Mouse (Mus musculus) CD4-positive, CD25-positive, alpha-beta regulatory T cell, adult 4 months (primary cell): ENCODE data around the gene Lrmda. TPM values are rescaled to one million over a fixed set of nuclear protein-coding genes. Genes with fewer than 3 reads are reported as not detected.

ENCODE experiments used
- ATAC-seq: one replicate; pipeline ENCODE4 v1.8.0; 2017
- polyA plus RNA-seq, 2 experiments: library from polyadenylated mRNA; unstranded; fragments of 100-300 nt; shearing (Covaris generic); gene quantifications; one replicate each; pipeline ENCODE4 v1.2.1; 2017

The Lrmda gene
- polyA plus RNA-seq, 2 experiments from 2014 or later = not detected

DNA sequence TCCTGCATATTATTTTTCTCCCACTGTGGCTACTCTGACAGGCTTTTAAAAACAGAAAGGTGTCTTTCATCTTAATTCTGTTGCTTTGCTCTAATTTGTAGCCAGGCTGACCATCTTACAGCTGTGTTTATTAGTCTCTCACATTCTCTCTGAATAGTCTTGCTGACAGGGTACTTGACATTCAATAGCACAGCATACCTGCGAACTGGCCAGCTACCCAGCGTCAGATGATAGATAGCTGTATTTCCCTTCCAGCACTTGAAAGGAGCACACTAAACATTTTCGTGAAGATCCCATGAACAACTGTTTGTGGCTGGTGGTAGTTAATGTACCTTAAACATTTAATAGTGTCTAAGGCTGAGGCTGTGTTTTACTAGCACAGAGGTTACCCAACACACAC is 646.9 kb downstream of the Lrmda start:
- no peak for ATAC-seq

DNA sequence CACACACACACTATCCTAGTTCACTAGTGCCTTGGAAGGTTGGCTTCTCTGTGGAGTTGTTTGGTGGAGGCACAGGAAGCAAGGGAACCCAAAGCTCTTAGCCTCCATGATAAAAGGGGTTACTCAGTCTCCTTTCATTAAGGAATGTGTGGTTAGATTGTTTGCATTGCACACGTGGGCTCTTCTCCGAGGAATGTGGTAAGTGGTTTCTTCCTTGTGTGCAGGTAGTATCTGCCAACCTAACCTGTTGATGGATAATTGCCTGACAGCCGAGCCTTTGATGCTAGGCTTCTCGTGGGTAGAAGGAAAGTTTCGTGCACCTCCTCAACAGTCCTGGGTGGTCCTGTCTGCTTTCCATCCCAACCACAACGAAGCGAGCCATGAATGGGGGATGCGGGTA is 648.8 kb downstream of the Lrmda start:
- no peak for ATAC-seq

DNA sequence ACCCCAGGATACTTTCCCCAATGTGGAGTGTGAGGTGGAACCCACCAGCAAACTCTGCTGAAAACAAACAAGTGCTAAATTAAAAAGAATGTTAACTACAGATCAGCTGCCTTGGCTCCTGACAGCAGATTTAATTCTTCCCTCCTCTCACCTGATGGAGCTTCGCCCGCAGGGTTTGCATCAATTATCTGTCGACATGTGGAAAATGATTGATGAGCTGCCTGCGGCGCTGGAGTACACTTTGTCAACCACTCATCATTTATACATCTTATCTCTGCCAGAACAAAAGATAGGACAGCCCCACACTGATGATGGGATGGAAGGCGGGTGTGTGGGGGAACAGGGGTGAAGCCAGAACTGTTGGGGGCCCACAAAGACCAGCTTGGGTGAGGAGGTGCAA is 649.2 kb downstream of the Lrmda start:
- ATAC-seq = no peak

DNA sequence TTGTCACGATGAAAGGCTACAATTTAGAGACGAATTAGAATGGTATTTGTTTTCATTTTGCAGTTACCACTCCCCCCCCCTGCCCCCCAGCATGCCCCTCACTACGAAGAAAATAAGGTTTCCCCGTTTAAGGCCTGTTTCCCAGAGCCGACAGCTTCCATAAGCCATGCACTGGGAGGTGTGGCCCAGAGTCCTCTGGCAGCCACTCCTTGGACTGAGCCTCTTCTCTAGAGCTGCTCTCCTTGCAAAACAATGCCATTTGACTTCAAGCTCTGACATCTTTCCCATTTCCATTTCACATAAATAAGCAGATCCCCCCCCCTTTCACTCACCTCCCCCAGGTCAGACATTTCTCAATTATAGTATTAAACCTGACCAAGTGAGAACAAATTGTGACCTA is 654.1 kb downstream of the Lrmda start:
- no peak for ATAC-seq

DNA sequence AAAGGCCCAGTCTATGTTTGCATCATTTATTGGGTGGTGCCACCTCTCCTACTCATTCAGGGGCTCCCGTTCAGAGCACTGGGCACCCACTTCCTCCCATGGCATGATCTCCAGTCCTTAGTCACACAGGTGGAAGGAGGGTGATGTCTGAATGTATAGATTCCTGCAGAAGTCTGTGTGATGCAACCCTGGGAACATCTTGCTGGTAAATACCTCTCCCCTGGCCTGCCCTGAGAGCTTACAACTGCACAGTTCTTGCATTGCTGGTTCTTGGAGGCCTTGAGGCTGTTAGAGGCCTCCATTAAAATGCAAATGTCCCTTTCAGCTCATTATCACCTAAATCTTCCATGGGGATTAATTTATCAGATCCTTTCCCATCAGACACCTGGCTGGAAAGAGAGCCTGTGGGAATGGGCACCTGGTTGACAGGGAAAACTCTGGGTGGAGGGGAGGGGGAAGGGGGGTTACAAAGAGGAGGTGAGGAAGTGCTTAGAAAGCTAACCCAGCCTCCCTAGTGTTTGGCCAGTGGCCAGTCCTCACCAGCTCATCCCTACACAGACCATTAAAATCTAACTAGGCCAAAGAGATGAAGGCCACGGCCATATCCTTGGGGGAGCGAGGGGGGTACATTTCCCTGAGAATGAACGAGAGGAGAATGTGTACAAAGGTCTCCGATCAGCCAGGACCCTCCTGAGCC is 659.6 kb downstream of the Lrmda start:
- ATAC-seq = no peak

DNA sequence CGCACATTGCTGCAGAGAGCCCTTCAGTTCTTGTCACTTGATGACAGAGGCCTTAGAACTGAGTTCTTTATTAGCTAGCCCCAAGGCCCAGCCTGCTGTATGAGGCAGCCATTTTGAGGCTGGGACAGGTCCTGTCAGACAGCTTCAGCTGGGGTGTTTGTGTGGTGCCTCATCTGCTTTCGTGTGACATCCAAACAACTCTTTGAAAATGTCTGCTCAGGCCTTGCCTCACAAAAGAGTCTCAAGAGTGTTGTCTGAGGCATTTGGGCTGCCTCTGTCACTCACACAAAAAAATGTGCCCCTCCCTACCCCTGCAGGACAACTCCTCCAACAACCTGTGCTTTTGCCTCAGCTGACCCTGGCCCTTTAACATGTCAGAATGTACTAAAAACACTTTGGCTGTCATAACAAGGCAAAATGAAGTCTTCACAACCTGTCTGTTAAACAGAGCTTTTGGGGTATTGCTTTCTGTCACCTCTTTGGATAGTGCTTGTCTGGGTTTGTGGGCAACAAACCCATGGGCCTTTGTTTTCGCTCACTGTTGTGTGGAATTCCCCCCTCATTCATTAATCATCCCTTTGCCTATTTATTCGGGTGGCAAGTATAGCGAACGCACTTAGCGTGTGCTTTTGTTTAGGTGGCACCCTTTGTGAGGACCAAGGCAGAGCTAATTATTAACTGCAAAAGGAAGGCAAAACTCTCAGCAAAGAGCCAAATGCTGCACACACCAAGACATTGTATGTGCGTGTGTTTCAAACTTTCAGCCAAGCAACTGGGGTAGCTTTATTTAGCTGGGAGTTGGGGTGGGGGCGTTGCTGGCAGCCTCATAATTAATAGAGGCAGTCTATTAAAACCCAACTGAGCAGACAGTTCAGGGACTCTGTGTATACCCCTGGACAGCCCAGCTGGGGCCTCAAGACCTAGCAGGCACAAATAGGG is 660.5 kb downstream of the Lrmda start:
- ATAC-seq = no peak

DNA sequence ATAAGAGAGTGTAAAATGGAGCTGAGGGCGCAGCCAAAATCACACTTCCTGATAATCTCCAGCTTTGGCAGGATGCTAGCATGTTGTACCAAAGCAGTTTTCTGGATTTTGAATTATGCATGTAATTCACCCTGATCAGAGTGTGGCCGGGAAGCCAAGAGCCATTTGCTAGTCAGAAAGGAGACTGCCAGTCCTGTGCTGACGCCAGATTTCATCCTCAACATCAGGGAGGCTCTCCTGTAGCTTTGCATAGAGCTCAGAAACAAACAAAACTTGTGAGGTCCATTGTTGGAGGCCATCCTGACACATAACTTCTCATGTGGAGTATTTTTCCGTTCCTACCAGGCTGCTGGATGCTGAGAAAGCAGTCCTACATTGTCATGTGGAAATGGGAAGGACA is 667.4 kb downstream of the Lrmda start:
- no peak for ATAC-seq

DNA sequence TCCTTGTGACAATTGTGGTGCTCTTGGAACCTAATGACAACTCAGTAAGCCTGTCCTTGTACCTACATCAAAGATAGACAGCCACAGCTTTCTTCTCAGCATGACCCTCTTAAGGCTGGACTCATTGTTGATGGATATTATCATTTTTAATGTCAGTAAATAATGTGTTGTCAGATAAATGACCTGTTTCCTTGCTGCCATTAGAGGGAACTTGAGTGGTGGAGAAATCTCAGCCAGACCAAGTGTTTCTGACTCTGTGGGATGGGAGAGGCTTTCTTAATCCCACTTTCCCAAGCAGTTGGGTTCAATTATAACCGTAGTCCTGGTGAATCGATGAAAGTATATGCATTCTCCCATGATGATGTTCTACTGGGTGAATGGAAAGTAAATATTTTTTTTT is 668.9 kb downstream of the Lrmda start:
- no peak for ATAC-seq

DNA sequence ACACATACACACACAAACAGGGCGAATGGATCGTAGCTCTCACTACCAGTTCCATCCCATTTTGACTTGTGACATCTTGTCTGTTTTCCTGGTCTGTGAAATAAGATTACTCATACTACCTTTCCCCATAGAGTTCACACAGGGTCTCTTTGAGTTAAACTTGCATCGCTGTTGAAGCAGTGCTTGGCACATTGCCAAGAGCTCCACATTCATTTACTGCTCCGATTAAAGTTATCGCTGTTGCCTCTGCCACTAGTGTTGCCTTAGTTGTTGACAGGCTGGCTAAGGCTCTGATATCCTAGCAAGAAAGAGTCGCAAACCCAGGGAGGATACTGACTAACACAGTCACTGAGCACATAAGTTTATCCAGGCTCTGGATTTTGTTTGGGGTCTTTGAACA is 675.9 kb downstream of the Lrmda start:
- no peak for ATAC-seq

DNA sequence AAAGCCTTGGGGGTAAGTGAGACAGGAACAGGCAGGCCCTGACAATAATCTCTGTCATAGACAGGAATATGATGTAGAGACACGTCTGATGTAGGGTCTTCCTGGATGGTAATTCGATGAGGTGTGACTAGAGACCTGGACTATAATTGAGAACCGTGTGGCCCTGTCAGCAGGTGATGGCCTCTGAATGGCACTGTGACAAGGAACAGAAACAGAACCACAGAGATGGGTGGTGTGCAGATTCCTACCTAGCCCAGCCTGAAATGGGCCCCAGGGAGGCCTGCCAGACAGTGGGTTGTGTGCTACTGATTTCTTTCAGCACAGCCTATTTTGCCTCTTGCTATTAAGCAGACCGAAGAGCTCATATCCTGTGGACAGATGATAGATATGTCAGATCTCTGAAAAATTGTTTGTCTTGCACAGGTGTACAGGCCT is 676.4 kb downstream of the Lrmda start:
- no peak for ATAC-seq

DNA sequence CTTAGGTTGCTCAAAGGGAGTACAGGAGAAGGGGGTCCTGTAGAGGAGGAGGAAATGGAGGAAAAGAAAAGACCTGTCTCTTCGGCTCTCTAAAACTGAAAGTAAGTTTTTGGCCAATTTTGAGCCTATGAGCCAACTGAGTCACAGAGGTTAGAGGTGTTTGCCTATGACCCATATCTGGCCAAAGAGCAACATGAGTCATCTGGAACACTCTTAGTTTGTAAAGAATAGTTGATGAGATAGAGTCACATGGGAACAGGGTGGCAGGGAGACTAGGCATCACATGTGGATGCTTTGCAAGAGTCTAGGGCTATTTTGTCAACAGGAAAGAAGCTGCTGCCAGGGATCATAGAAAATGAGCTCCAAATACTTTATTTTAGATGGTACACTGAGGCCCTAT is 680.7 kb downstream of the Lrmda start:
- ATAC-seq = no peak

DNA sequence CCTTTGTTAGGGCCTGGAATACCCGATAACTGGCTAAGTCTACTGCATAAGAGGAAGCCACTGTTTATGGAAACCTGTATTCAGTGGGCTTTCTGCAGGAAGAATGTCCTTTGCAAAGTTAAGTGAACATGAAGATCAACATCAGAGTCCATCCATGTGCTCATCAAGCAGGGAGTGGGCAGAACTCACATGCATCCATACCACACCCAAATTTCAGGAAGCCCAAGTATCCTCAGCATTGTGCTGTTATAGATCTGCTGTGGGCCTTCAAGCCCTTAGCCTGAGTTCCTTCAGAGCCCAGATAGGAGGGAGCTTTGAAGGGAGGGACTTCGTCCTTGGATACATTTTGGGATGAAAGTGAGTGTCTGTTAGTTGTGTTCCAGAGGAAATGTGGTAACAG is 681.2 kb downstream of the Lrmda start:
- ATAC-seq = no peak

DNA sequence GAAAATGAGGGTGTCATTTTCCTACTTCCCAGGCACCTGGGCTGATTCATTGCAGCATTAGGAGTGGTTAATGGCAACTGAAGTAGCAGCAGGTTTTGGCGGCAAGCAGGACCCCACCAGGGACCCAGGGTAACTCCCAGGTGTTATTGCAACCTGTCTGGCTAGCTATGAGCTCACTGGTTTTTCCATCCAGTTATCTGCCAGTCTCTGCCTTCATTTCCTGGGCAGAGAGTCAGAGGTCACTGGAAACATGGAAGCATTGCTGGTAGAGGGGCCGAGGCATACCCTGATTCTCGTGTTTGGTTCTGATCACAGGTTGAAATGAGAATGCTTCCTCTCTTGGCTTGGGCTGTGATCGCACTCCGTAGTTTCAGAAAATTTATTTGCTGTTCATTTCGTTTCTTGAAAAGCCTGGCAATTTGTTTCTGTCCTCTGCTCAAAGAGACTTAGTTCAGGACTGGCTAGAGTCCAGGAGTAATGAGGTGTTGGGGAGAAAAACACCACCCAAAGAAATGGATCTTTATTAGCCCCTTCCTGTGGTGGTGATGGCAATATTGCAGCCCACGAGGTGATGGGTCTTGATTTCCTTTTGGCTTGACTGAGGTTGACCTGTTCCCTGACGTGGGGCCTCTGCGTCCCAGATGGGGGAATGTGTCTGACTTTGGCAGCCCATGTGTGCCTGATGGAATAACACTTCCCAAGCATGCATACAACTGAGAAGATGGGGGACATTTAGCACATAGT is 688.6 kb downstream of the Lrmda start:
- no peak for ATAC-seq

DNA sequence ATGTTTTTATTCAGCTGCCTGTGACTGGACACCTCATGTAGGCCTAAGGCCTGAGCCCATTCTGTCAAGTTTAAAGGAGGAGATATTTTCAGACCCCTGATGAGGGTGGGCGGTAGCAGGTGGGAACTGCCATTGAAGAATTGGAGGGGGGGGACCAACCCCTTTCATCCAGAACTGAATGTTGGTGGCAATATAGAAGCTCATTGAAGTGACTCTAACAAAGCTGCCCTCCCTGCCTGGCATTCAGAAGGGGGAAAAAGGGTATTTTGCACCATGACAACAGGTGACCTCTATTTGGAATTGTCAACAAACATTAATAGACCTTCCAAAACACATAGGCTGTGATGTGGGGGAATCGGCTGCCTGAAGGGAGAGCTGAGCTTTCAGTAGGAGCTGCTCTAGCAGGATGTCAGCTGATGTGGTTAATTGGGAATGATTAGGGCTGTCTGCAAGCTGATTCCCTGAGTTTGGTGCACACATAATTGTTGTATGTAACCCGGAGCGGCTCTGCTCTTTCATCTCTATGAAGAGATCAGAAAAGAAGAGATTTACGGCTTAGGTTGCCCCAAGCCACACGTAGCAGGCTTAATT is 690.7 kb downstream of the Lrmda start:
- no peak for ATAC-seq

DNA sequence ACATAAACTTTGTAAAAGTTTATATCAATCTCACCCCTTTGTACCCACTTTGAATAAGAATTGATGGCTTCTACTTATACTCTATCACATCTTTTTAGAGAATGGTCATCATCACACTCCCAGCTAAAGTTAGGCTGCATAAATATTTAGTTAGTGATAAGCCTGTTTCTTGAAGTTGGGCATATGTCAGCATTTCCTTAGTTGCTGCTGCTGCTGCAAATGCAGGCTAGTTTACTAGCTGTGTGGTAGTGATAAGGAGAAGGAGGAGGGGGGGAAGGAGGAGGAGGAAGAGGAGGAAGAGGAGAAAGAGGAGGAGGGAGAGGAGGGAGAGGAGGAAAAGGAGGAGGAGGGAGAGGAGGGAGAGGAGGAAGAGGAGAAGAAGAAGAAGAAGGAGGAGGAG is 692.9 kb downstream of the Lrmda start:
- ATAC-seq = no peak

DNA sequence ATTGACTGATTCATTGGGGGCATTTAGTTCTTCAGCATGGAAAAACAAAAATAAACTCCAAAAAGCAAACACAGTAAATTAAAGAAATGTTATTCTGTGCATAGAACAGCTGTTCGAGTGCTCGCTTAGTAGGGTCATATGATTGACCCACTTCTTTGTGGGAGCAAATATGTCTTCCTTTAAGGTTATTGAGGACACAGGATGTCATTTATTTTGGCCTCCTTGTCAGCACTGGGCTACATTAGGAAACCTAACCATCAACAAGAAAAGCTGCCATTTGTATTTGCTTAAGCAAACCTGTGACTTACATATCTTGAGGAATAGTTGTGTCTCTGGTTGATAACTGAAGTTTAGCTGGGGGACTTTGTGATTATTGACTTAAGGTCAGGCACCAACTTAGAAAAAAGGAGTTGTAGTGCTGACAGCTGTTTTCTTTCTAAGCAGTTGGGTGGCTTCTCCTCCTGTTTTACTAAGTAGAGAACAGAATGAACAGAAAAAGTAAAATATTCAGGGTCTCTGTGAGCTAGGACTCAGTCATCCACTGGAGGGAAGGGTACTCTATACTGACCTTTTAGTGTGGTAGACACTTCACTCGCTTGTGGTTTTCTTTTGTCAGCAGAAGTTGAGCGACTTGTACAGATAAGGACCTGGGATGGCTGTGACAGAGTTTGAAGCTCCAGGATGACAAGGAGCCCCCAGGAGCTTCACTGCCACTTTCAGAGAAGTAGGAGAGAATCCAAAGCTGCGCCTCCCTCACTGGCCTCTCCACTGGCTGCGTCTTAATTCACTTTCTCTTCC is 696.3 kb downstream of the Lrmda start:
- ATAC-seq = no peak

DNA sequence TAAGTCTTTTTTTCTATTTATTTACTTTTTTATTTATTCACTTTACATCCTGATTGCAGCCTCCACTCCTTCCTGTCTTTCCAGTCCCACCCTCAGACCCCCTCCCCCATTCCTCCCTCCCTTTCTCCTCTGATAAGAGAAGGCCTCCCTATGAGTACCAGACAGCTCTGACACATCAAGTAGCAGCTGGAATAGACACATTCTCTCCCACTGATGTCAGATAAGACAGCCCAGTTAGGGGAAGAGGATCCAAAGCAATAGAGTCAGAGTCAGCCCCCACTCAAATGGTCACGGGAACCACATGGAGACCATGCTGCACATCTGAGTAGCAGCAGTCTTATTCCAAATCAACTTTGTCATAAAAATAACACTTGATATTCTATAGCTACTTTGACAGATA is 700.5 kb downstream of the Lrmda start:
- no peak for ATAC-seq

DNA sequence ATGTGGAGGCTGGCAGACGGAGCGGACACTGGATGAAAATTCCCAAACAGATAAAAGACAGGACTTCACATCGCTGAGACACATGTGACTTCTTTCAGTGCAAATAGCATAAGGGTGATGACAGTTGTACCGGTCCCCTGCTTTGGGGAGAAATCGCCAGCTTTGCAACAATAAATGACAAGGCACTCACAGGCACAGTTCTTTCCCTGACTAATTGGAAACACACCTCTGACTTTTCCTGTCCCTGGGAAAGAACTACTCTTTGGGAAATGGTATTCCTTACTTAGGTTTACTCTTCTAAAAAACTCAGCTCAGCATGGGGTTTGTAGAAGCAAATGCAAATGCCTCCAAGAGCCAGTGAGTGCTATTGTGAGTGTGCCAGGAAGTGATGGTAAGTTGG is 702.3 kb downstream of the Lrmda start:
- no peak for ATAC-seq

DNA sequence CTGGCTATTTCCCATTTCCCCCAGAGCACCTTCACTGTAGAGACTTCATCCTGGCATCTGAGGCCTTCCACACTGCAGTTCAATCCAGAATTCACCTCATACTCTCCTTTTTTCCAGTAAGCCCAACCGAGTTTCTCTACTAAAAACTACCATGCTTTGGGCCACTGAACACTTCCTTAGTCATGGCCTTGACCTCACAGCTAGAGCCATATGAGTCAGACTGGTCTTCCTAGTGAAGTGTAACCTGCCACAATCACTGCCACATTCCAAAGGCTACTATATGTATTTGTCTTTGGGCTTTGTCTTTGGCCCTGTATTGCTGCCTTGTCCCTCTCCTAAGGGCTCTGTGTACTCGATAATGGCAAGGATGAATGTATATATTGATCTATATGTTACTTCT is 708.0 kb downstream of the Lrmda start:
- ATAC-seq = no peak

DNA sequence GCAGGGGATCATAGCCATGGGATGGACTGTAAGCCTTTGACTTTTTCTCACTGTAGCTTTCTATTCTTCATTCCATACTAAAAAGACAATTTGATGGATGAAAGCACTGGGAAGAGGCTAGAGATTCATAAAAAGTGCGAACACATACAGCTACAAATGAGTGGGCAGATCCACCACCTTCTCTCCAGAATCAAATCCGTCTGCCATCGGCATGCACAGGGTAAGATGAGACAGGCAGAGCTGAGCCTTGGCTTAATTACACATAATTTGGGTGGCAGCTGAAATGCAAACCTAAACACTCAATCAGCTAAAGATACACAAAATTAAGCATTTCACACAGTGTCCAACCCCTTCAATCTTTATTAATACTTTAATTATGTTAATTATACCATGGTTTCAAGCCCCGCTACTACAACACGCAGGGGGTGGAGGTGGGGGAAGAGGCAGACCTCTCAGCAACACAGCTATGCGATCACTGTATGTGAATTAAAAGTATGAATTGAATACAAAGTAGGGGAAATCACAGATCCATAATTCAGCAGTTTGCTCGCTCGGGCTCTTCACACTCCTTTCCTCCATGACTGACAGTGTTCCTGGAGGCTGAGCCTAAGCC is 709.2 kb downstream of the Lrmda start:
- ATAC-seq = no peak

DNA sequence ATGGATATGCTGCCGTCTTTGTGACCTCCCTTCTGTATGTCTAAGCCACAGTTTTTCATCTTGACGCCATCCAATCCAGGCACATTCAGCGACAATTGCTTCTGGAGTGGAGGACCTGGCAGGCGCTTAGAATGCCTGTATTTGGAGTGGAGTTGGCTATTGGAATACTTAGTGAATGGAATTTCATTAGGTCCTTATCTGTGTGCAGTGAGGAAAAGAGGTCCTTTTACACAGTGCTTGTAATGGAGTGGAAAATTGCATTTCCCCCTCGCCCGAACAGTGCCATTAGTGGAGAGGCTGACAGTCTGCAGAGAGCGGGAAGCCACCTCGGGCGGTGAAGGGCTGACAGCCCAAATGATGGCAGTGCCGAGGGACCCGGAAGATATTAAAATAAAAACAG is 719.1 kb downstream of the Lrmda start:
- no peak for ATAC-seq

DNA sequence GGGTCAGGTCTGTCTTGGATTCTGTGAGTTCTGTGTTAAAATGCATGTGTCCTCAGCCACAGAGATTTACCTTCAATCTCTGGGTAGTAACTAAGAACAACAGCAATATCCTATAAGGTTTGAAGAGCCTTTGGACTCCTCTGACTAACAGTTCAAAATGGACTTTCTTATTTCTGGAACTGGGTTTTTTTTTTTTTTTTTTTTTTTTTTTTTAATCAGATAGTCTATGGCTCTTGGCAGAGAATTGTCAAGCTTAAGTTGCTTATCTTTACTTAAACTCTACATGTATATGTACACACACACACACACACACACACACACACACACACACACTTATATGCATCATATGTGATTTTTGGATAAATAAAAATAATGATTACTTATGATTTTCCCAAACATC is 723.0 kb downstream of the Lrmda start:
- ATAC-seq = no peak
